Mouse (Mus musculus): Measurements from ENCODE around the gene Aig1. TPM values are rescaled to one million over a fixed set of nuclear protein-coding genes. Genes with fewer than 3 reads are reported as not detected.

The Aig1 gene
- polyA plus RNA-seq, 1 experiment from 2014 or later: 24.3 TPM

GRCm38 (mm10) chr10:13793458-13793857 lies 75.3 kb downstream of the Aig1 start:
- Histone ChIP-seq H3K4me3 (no peak overlapping the region), H3K9me3 (replicated peaks) (no peaks in the 10 kb centered on the region), H3K27ac (replicated peaks) (no peak overlapping the region), H3K36me3 (no peaks in the 10 kb centered on the region), H3K4me1 (no peaks in the 10 kb centered on the region), H3K27me3 (ENCODE audit: low read depth, poor library complexity, severe bottlenecking) (no peaks in the 10 kb centered on the region)
- 94% methylated on average over 1 of the region's 1 CpGs for WGBS
- no peak for DNase-seq (ENCODE audit: low spot score)

DNA sequence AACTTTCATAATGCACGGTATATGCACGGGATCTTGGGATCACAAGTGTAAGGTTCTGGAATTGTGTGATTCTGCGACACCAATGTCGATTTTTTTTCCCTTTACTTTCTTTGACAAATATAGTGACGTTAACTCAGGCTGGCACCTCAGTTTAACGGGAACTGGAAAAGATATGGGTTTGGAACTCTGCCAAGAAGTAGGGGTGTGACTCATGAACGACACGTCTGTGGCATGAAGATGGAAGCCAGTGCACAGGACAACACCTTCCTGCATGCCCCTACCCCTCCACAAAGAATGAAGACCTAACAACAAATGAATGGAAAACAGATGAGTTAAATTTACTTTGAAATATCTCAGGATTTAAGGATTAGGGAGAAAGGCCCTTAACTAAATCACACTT lies 76.0 kb downstream of the Aig1 start:
- Histone ChIP-seq H3K4me1 (no peaks in the 10 kb centered on the region), H3K36me3 (no peaks in the 10 kb centered on the region), H3K4me3 (no peak overlapping the region), H3K27me3 (ENCODE audit: low read depth, poor library complexity, severe bottlenecking) (no peaks in the 10 kb centered on the region), H3K27ac (replicated peaks) (no peak overlapping the region), H3K9me3 (replicated peaks) (no peaks in the 10 kb centered on the region)
- WGBS: 94% methylated on average over 8 of the region's 8 CpGs
- no peak for DNase-seq (ENCODE audit: low spot score)

GRCm38 (mm10) chr10:13789604-13790003 lies 79.2 kb downstream of the Aig1 start:
- H3K27me3 ChIP-seq (ENCODE audit: low read depth, poor library complexity, severe bottlenecking): no peaks in the 10 kb centered on the region
- WGBS: 88% methylated on average over 1 of the region's 1 CpGs
- H3K27ac ChIP-seq (replicated peaks): no peak overlapping the region
- H3K9me3 ChIP-seq (replicated peaks): no peaks in the 10 kb centered on the region
- no peaks in the 10 kb centered on the region for H3K4me1 ChIP-seq
- no peak overlapping the region for H3K4me3 ChIP-seq
- no peak for DNase-seq (ENCODE audit: low spot score)
- H3K36me3 ChIP-seq: no peaks in the 10 kb centered on the region

- 96% methylated on average over 9 of the region's 9 CpGs for WGBS
- Histone ChIP-seq H3K27ac (replicated peaks) (no peak overlapping the region), H3K27me3 (ENCODE audit: low read depth, poor library complexity, severe bottlenecking) (no peaks in the 10 kb centered on the region), H3K4me3 (no peak overlapping the region), H3K4me1 (no peaks in the 10 kb centered on the region), H3K9me3 (replicated peaks) (no peaks in the 10 kb centered on the region), H3K36me3 (no peaks in the 10 kb centered on the region)
- DNase-seq (ENCODE audit: low spot score): no peak
Observed at GRCm38 (mm10) chr10:13788057-13788456, 80.7 kb downstream of the Aig1 start.

DNA sequence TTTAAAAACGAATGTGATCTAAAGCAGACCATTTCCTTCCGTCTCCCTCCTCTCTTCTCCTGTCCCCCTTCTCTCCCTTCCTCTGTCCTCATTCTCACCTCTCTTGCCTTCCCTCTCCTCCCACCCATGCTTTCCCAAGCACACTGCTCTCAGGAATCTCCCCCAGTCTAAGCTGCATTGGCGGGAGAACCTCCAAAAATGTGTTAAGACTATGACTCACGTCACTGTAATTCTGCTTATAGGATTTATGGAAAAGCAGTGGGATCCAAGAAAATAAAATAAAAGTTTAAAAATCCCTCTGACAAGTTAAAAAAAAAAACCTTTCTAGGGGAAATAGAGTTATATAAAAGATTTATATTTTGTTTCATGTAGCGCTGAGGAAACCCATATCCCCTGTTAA lies 86.0 kb downstream of the Aig1 start:
- H3K27ac ChIP-seq (replicated peaks): no peak overlapping the region
- H3K9me3 ChIP-seq (replicated peaks): no peaks in the 10 kb centered on the region
- H3K27me3 ChIP-seq (ENCODE audit: low read depth, poor library complexity, severe bottlenecking): no peaks in the 10 kb centered on the region
- no peak for DNase-seq (ENCODE audit: low spot score)
- no peak overlapping the region for H3K4me3 ChIP-seq
- H3K4me1 ChIP-seq: no peaks in the 10 kb centered on the region
- 92% methylated on average over 5 of the region's 5 CpGs for WGBS
- no peaks in the 10 kb centered on the region for H3K36me3 ChIP-seq

GRCm38 (mm10) chr10:13782235-13782757 lies 86.5 kb downstream of the Aig1 start:
- H3K9me3 ChIP-seq (replicated peaks): no peaks in the 10 kb centered on the region
- DNase-seq (ENCODE audit: low spot score): no peak
- no peak overlapping the region for H3K4me3 ChIP-seq
- no peaks in the 10 kb centered on the region for H3K27me3 ChIP-seq (ENCODE audit: low read depth, poor library complexity, severe bottlenecking)
- WGBS: 87% methylated on average over 10 of the region's 10 CpGs
- no peaks in the 10 kb centered on the region for H3K4me1 ChIP-seq
- H3K27ac ChIP-seq (replicated peaks): no peak overlapping the region
- H3K36me3 ChIP-seq: no peaks in the 10 kb centered on the region

- H3K4me1 ChIP-seq: no peaks in the 10 kb centered on the region
Observed at GRCm38 (mm10) chr10:13776014-13776413, 92.8 kb downstream of the Aig1 start.

DNA sequence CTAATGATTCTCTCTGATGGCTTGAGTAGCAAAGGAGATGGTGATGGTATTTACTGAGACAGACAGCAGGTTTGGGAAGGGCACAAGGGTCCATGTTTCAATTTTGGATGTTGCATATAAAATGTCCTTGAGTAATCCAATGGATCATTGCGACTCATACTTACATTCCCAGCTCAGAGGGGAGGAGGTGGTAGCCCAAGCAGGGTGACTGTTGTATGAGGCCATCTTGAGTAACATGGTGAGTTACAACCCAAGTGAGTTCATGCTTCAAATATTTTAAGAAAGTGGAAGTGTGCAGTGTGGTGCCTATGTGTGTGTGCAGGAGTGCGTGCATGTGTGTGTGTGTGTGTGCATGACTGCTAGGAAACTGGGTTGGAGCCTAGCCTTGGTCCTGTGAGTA lies 93.4 kb downstream of the Aig1 start:
- Histone ChIP-seq H3K27ac (replicated peaks) (no peak overlapping the region), H3K27me3 (ENCODE audit: low read depth, poor library complexity, severe bottlenecking) (no peaks in the 10 kb centered on the region), H3K36me3 (no peaks in the 10 kb centered on the region), H3K4me3 (no peak overlapping the region), H3K4me1 (no peaks in the 10 kb centered on the region), H3K9me3 (replicated peaks) (no peaks in the 10 kb centered on the region)
- 91% methylated on average over 2 of the region's 2 CpGs for WGBS
- DNase-seq (ENCODE audit: low spot score): no peak

More at GRCm38 (mm10) chr10:13776014-13776413, 92.8 kb downstream of the Aig1 start:
- Histone ChIP-seq H3K36me3 (no peaks in the 10 kb centered on the region), H3K9me3 (replicated peaks) (no peaks in the 10 kb centered on the region), H3K27ac (replicated peaks) (no peak overlapping the region), H3K4me3 (no peak overlapping the region), H3K27me3 (ENCODE audit: low read depth, poor library complexity, severe bottlenecking) (no peaks in the 10 kb centered on the region)
- 88% methylated on average over 3 of the region's 3 CpGs for WGBS
- DNase-seq (ENCODE audit: low spot score): no peak

- H3K27ac ChIP-seq (replicated peaks): no peak overlapping the region
- H3K4me3 ChIP-seq: no peak overlapping the region
- 91% methylated on average over 3 of the region's 3 CpGs for WGBS
Observed at GRCm38 (mm10) chr10:13774910-13775309, 93.9 kb downstream of the Aig1 start.

DNA sequence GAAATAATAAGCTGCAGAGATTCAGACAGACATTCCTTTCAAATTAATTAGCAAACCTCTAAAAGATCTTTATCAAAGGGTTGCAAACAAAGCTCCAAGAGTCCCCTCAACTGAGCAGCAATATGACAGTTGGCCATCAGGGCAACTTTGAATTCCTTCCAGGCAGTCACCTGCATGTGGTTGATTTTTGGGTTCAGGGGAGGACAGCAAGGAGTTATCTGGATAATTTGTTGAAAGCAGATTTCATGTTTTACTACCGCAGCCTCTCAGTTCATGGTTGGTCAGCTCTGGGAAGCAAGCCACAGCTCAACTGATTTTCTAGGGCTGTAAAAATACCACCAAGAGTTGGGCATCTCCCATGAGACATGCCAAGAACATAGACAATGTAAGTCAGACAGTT lies 98.1 kb downstream of the Aig1 start:
- Histone ChIP-seq H3K4me1 (no peaks in the 10 kb centered on the region), H3K27ac (replicated peaks) (no peak overlapping the region)

More at GRCm38 (mm10) chr10:13774910-13775309, 93.9 kb downstream of the Aig1 start:
- H3K9me3 ChIP-seq (replicated peaks): no peaks in the 10 kb centered on the region
- H3K27me3 ChIP-seq (ENCODE audit: low read depth, poor library complexity, severe bottlenecking): no peaks in the 10 kb centered on the region
- DNase-seq (ENCODE audit: low spot score): no peak
- no peaks in the 10 kb centered on the region for H3K4me1 ChIP-seq
- no peaks in the 10 kb centered on the region for H3K36me3 ChIP-seq

GRCm38 (mm10) chr10:13769789-13770188 lies 99.0 kb downstream of the Aig1 start:
- WGBS: 89% methylated on average over 2 of the region's 2 CpGs

More for the DNA sequence above, 98.1 kb downstream of the Aig1 start:
- no peak for DNase-seq (ENCODE audit: low spot score)
- Histone ChIP-seq H3K27me3 (ENCODE audit: low read depth, poor library complexity, severe bottlenecking) (no peaks in the 10 kb centered on the region), H3K36me3 (no peaks in the 10 kb centered on the region), H3K9me3 (replicated peaks) (no peaks in the 10 kb centered on the region), H3K4me3 (no peak overlapping the region)
- 98% methylated on average over 1 of the region's 1 CpGs for WGBS

GRCm38 (mm10) chr10:13768866-13769265 lies 99.9 kb downstream of the Aig1 start:
- no peak for DNase-seq (ENCODE audit: low spot score)
- no peaks in the 10 kb centered on the region for H3K27me3 ChIP-seq (ENCODE audit: low read depth, poor library complexity, severe bottlenecking)
- no peak overlapping the region for H3K4me3 ChIP-seq
- no peak overlapping the region for H3K27ac ChIP-seq (replicated peaks)
- H3K9me3 ChIP-seq (replicated peaks): no peaks in the 10 kb centered on the region
- no peaks in the 10 kb centered on the region for H3K36me3 ChIP-seq
- H3K4me1 ChIP-seq: no peaks in the 10 kb centered on the region

More at GRCm38 (mm10) chr10:13769789-13770188, 99.0 kb downstream of the Aig1 start:
- DNase-seq (ENCODE audit: low spot score): no peak
- Histone ChIP-seq H3K36me3 (no peaks in the 10 kb centered on the region), H3K9me3 (replicated peaks) (no peaks in the 10 kb centered on the region), H3K27me3 (ENCODE audit: low read depth, poor library complexity, severe bottlenecking) (no peaks in the 10 kb centered on the region), H3K4me3 (no peak overlapping the region), H3K4me1 (no peaks in the 10 kb centered on the region), H3K27ac (replicated peaks) (no peak overlapping the region)

DNA sequence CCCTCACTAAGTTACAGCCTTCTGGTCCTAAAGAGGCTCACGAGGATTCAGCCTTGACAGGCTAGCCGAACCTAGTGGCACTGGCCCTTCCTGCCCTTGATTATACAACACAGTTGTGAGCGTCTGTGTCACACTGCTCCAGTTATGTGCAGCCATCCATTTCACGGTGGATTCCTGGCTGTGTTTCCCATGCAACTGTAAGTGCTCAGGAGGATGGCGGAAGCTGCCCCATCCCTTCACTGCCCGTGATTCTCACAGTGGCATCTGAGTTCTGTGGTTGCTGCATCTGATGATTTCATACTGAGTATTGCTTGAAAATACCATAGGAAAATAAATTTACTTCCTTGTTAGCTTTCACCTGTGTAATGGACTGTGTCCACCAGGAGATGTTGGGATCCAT lies 101.7 kb downstream of the Aig1 start:
- no peaks in the 10 kb centered on the region for H3K4me1 ChIP-seq
- no peaks in the 10 kb centered on the region for H3K36me3 ChIP-seq
- no peak overlapping the region for H3K4me3 ChIP-seq
- H3K9me3 ChIP-seq (replicated peaks): no peaks in the 10 kb centered on the region
- no peak for DNase-seq (ENCODE audit: low spot score)
- WGBS: 86% methylated on average over 6 of the region's 6 CpGs
- H3K27me3 ChIP-seq (ENCODE audit: low read depth, poor library complexity, severe bottlenecking): no peaks in the 10 kb centered on the region
- H3K27ac ChIP-seq (replicated peaks): no peak overlapping the region

DNA sequence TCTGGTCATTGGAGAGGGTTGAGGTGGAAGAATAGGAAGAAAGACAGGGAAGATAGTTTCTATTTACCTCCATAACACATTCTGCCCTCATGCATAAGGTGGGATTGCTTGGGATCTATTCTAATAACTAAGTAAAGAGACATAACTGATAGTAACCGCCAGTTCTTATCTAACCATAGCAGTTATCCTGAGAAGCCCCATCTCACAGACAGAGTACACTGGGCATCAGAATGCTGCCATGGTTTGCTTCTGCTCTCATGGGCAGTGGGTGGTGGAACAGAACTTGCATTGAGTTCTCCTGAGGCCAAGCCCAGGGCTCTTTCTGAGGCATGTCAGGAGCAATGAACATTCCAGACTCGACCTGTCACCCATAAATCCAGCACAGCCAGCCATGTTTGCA lies 105.6 kb downstream of the Aig1 start:
- Histone ChIP-seq H3K36me3 (no peaks in the 10 kb centered on the region), H3K9me3 (replicated peaks) (no peaks in the 10 kb centered on the region), H3K27ac (replicated peaks) (no peak overlapping the region), H3K27me3 (ENCODE audit: low read depth, poor library complexity, severe bottlenecking) (no peaks in the 10 kb centered on the region), H3K4me3 (no peak overlapping the region), H3K4me1 (no peaks in the 10 kb centered on the region)
- 74% methylated on average over 2 of the region's 2 CpGs for WGBS
- DNase-seq (ENCODE audit: low spot score): no peak

Measured in midbrain, embryonic 10.5 days (tissue).